Mouse (Mus musculus) kidney, adult 2 months (tissue): ENCODE measurements at regions not wholly inside any gene's neighbourhood (a gene's known extent, or its start where the extent isn't known, plus 50 kb on each side); places are given as distances from the start of the nearest gene placed in this dataset.

Experiments used
- DNase-seq: peaks from one replicate; pipeline ENCODE4 v3.0.0; 2021
- H3K27ac ChIP-seq: fragments of 200-500 bp; 2 replicates; pipeline ENCODE4 v1.5.1; 2012; ENCODE audit warnings: low read depth, low read length, control low read depth, inconsistent platforms; ENCODE audit not compliant: insufficient read depth
- H3K27me3 ChIP-seq: fragments of 200-500 bp; replicated peaks from 2 replicates; pipeline ENCODE4 v1.6.1; 2012; ENCODE audit warnings: mild to moderate bottlenecking, moderate library complexity, low read length, inconsistent platforms; ENCODE audit not compliant: control insufficient read depth, insufficient read depth
- H3K36me3 ChIP-seq: fragments of 200-500 bp; 2 replicates; pipeline ENCODE4 v1.6.1; 2012; ENCODE audit warnings: mild to moderate bottlenecking, moderate library complexity, low read length, inconsistent platforms; ENCODE audit not compliant: control insufficient read depth, insufficient read depth
- H3K4me1 ChIP-seq: fragments of 200-500 bp; 2 replicates; pipeline ENCODE4 v1.6.1; 2011; ENCODE audit warnings: low read length; ENCODE audit not compliant: control insufficient read depth, insufficient read depth
- H3K4me3 ChIP-seq: fragments of 200-500 bp; 2 replicates; pipeline ENCODE4 v1.5.1; 2011; ENCODE audit warnings: mild to moderate bottlenecking, low read depth, low read length, control low read depth; ENCODE audit not compliant: insufficient read depth
- CTCF ChIP-seq: fragments of 200-500 bp; conservative IDR thresholded peaks from 2 replicates; pipeline ENCODE4 v1.5.1; 2011; ENCODE audit warnings: low read depth, mild to moderate bottlenecking, control low read depth, low read length, moderate library complexity, mixed read lengths; ENCODE audit not compliant: insufficient read depth, insufficient read length
- POLR2A ChIP-seq: fragments of 200-500 bp; IDR thresholded peaks from one replicate; pipeline ENCODE4 v1.6.1; 2011; ENCODE audit warnings: low read depth, low read length, control low read depth
- WGBS: fragments of 180-500 bp; shearing (Covaris S2); methylation state at CpG from one replicate; pipeline ENCODE4 v1.1.7; 2018; 5-methylcytosine and 5-hydroxymethylcytosine counted together

GRCm38 (mm10) chr13:119309238-119309637 lies 119.2 kb upstream of the Paip1 start:
- Histone ChIP-seq H3K36me3 (no peaks in the 10 kb centered on the region), H3K27ac (no peak overlapping the region), H3K27me3 (no peaks in the 10 kb centered on the region), H3K4me1 (no peaks in the 10 kb centered on the region), H3K4me3 (no peak overlapping the region)
- WGBS: 66% methylated on average over 1 of the region's 1 CpGs
- TF ChIP-seq CTCF (no peak), POLR2A (no peak)
- no peak for DNase-seq

- WGBS: 78% methylated on average over 3 of the region's 3 CpGs
- Histone ChIP-seq H3K4me3 (no peak overlapping the region), H3K36me3 (no peaks in the 10 kb centered on the region), H3K27ac (no peak overlapping the region), H3K27me3 (no peaks in the 10 kb centered on the region), H3K4me1 (no peaks in the 10 kb centered on the region)
- DNase-seq: no peak
- TF ChIP-seq POLR2A: no peak
- no peak for TF ChIP-seq CTCF
Measured at GRCm38 (mm10) chr13:119310013-119310412, 118.4 kb upstream of the Paip1 start.

- no peaks in the 10 kb centered on the region for H3K36me3 ChIP-seq
- TF ChIP-seq POLR2A: no peak
- TF ChIP-seq CTCF: no peak
- H3K4me1 ChIP-seq: no peaks in the 10 kb centered on the region
- WGBS: 72% methylated on average over 3 of the region's 3 CpGs
- no peak overlapping the region for H3K27ac ChIP-seq
- DNase-seq: no peak
- H3K27me3 ChIP-seq: no peaks in the 10 kb centered on the region
- H3K4me3 ChIP-seq: no peak overlapping the region
Measured at GRCm38 (mm10) chr13:119314356-119314755, 114.0 kb upstream of the Paip1 start.

- WGBS: 86% methylated on average over 1 of the region's 1 CpGs
- no peak overlapping the region for H3K27ac ChIP-seq
Measured at GRCm38 (mm10) chr13:119318358-119318757, 110.0 kb upstream of the Paip1 start.

GRCm38 (mm10) chr13:119325510-119325909 lies 102.9 kb upstream of the Paip1 start:
- Histone ChIP-seq H3K27me3 (no peaks in the 10 kb centered on the region), H3K36me3 (no peaks in the 10 kb centered on the region), H3K4me3 (no peak overlapping the region), H3K27ac (no peak overlapping the region), H3K4me1 (no peaks in the 10 kb centered on the region)
- no peak for DNase-seq
- WGBS: 89% methylated on average over 2 of the region's 2 CpGs
- no peak for TF ChIP-seq CTCF
- TF ChIP-seq POLR2A: no peak

More at GRCm38 (mm10) chr13:119318358-119318757, 110.0 kb upstream of the Paip1 start:
- TF ChIP-seq POLR2A (no peak), CTCF (no peak)
- DNase-seq: no peak
- Histone ChIP-seq H3K4me3 (no peak overlapping the region), H3K36me3 (no peaks in the 10 kb centered on the region), H3K27me3 (no peaks in the 10 kb centered on the region), H3K4me1 (no peaks in the 10 kb centered on the region)

- H3K4me1 ChIP-seq: no peaks in the 10 kb centered on the region
- H3K4me3 ChIP-seq: no peak overlapping the region
- 70% methylated on average over 5 of the region's 5 CpGs for WGBS
- TF ChIP-seq CTCF (no peak), POLR2A (no peak)
- DNase-seq: no peak
- H3K27ac ChIP-seq: no peak overlapping the region
- H3K36me3 ChIP-seq: no peaks in the 10 kb centered on the region
- no peaks in the 10 kb centered on the region for H3K27me3 ChIP-seq
Measured at GRCm38 (mm10) chr13:119326877-119327625, 101.3 kb upstream of the Paip1 start.

GRCm38 (mm10) chr13:119328731-119329130 lies 99.7 kb upstream of the Paip1 start:
- DNase-seq: no peak
- WGBS: 64% methylated on average over 4 of the region's 4 CpGs
- Histone ChIP-seq H3K27ac (no peak overlapping the region), H3K4me3 (no peak overlapping the region), H3K4me1 (no peaks in the 10 kb centered on the region), H3K36me3 (no peaks in the 10 kb centered on the region), H3K27me3 (no peaks in the 10 kb centered on the region)
- TF ChIP-seq CTCF (no peak), POLR2A (no peak)
